Mouse (Mus musculus) cerebellum, adult 2 months (tissue): Measurements from ENCODE around the gene Napa. TPM values are rescaled to one million over a fixed set of nuclear protein-coding genes. Genes with fewer than 3 reads are reported as not detected.
A peak's percentile ranks its signal among the peaks of the same experiment; 100 is the strongest.

Source experiments
- DNase-seq, 2 experiments: peaks; one replicate each; pipeline ENCODE4 v3.0.0; 2021
- H3K27ac ChIP-seq: fragments of 200-500 bp; 2 replicates; pipeline ENCODE4 v1.5.1; 2012; ENCODE audit warnings: low read length, control low read depth, inconsistent platforms; ENCODE audit not compliant: insufficient read depth
- H3K27me3 ChIP-seq: fragments of 200-500 bp; 2 replicates; pipeline ENCODE4 v1.6.1; 2012; ENCODE audit warnings: inconsistent platforms, mild to moderate bottlenecking, low read length, moderate library complexity; ENCODE audit not compliant: control insufficient read depth, insufficient read depth
- H3K4me1 ChIP-seq: fragments of 200-500 bp; 2 replicates; pipeline ENCODE4 v1.6.1; 2011; ENCODE audit warnings: low read length; ENCODE audit not compliant: control insufficient read depth, insufficient read depth
- H3K4me3 ChIP-seq: fragments of 200-500 bp; replicated peaks from 2 replicates; pipeline ENCODE3; 2011; ENCODE audit warnings: mild to moderate bottlenecking, low read depth, low read length, control low read depth; ENCODE audit not compliant: insufficient read depth
- CTCF ChIP-seq: fragments of 200-500 bp; IDR thresholded peaks from 2 replicates; pipeline ENCODE4 v1.5.1; 2011; ENCODE audit warnings: low read depth, mild to moderate bottlenecking, control low read depth, low read length, moderate library complexity, borderline replicate concordance; ENCODE audit not compliant: insufficient read depth
- POLR2A ChIP-seq: fragments of 200-500 bp; IDR thresholded peaks from 2 replicates; pipeline ENCODE4 v1.6.1; 2011; ENCODE audit warnings: low read length, control low read depth, borderline replicate concordance; ENCODE audit not compliant: insufficient read depth
- WGBS: fragments of 180-500 bp; shearing (Covaris S2); methylation state at CpG from one replicate; pipeline ENCODE4 v1.1.7; 2018; 5-methylcytosine and 5-hydroxymethylcytosine counted together
- polyA plus RNA-seq: library from polyadenylated mRNA; depleted of rRNA; stranded (reverse); fragments of >200 nt; gene quantifications from 2 replicates; pipeline ENCODE4 v1.2.3, GENCODE M21; 2012

Napa gene
- polyA plus RNA-seq, 1 experiment, result 447 TPM

DNA sequence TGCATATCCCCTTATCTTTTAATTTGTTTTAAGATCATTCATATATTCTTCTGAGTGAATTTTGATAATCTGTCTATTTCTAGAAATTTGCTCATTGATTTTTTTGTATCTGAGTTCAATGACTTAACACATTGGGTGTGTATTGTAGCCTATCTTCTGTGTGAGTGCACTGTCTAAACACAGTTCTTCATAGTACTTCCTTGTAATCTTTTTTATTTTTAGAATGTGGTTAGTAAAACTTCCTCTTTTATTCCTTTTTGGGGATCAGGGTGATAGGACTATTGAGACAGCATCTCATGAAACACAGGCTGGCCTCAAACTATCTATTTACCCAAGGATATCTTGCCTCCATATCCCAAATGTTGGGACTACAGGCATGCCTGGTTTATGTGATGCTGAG lies 27.4 kb upstream of the Napa start:
- Histone ChIP-seq H3K4me1 (no peaks in the 10 kb centered on the region), H3K27me3 (no peaks in the 10 kb centered on the region), H3K4me3 (no peak overlapping the region), H3K27ac (no peak overlapping the region)
- DNase-seq, result no peak
- no peak for TF ChIP-seq CTCF

DNA sequence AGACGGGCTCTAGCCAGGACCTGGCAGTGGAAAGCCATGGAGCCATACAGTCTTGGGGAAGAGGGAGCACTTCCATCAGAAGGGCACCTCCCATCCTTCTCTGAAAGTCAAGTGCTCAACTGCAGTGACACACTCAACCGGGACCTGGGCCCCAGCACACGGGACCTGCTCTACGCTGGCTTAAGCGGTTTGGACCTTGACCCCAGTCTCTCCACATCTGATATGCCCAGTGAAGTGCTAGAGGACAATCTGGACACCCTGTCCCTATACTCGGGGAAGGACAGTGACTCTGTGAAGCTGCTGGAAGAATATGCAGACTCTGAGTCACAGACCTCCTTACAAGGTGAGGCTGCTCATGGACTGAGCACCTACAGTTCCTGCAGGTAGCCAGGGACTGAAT lies 26.4 kb upstream of the Napa start:
- no peaks in the 10 kb centered on the region for H3K27me3 ChIP-seq
- no peaks in the 10 kb centered on the region for H3K4me1 ChIP-seq
- WGBS, result 88% methylated on average over 6 of the region's 6 CpGs
- TF ChIP-seq CTCF, result no peak
- no peak for TF ChIP-seq POLR2A
- H3K27ac ChIP-seq, result no peak overlapping the region
- H3K4me3 ChIP-seq, result no peak overlapping the region
- no peak for DNase-seq

DNA sequence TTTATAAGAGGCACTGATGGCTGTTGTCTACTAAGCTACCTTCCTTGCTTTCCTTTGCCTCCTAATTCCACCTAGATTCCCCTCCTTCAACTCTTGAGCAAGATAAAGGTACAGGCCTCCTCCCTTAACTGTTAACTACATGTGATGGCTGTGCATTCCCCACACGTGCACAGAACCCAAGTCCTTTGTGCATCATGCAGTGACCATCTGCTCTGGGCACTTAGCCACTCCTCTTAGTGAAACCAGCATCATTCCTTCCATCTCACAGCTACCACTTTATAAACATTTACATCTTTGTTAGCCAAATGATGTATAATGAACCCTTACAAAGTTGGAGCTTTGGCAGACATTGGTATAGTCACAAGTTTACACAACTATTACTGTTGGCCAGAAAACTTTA lies 18.3 kb upstream of the Napa start:
- DNase-seq, result peak in 1 of 2 experiments; percentile 29
- no peak for TF ChIP-seq CTCF
- TF ChIP-seq POLR2A, result no peak
- H3K27ac ChIP-seq, result no peak overlapping the region
- no peak overlapping the region for H3K4me3 ChIP-seq
- no peaks in the 10 kb centered on the region for H3K27me3 ChIP-seq
- 12% methylated on average over 1 of the region's 1 CpGs for WGBS
- H3K4me1 ChIP-seq, result peaks cover 8% of the 10 kb centered on the region; the same call in 1 of the 2 replicates

DNA sequence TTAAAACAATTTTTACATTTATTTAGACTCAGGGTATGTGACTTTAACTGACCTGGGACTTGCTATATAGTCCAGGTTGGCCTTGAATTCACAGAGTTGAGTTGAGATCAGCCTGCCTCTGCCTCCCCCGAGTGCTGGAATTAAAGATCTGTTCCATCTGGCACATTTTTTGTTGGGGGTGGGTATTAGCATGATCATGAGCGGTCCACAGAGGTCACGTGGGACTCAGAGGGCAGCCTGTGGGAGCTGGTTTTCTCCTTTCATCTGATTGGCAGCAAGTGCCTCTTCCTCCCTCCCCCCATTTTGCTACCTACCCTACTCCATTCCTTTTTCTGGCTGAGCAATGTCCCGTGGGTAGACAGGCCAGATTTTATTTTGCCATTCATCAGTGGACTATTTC lies 17.7 kb upstream of the Napa start:
- H3K27me3 ChIP-seq, result no peaks in the 10 kb centered on the region
- no peak overlapping the region for H3K27ac ChIP-seq
- WGBS, result 72% methylated on average over 4 of the region's 4 CpGs
- H3K4me3 ChIP-seq, result no peak overlapping the region
- no peak for TF ChIP-seq POLR2A
- TF ChIP-seq CTCF, result no peak
- DNase-seq, result no peak
- H3K4me1 ChIP-seq, result peaks cover 8% of the 10 kb centered on the region; the same call in 1 of the 2 replicates

DNA sequence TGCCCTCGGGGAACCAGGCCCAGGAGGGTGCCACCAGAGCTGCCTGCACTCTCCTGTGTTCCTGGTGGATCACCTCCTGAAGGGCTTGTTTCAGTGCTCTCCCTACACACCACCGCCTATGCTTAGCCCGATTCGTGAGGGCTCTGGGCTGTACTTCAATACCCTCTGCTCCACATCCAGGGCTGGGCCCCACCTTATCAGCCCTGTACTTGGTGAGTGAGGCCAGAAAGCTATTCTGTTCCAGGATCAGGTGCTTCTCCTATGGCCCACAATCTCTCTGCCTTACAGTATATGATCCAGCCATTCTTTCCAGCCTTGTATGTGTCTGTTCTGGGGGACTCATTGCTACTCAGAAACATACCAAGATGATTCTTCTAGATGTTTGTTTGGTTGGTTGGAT lies 14.9 kb upstream of the Napa start:
- H3K27ac ChIP-seq, result no peak overlapping the region
- H3K4me3 ChIP-seq, result no peak overlapping the region
- H3K4me1 ChIP-seq, result peaks cover 8% of the 10 kb centered on the region; the same call in 1 of the 2 replicates
- DNase-seq, result no peak
- TF ChIP-seq POLR2A, result no peak
- TF ChIP-seq CTCF, result no peak
- 79% methylated on average over 4 of the region's 4 CpGs for WGBS
- no peaks in the 10 kb centered on the region for H3K27me3 ChIP-seq

DNA sequence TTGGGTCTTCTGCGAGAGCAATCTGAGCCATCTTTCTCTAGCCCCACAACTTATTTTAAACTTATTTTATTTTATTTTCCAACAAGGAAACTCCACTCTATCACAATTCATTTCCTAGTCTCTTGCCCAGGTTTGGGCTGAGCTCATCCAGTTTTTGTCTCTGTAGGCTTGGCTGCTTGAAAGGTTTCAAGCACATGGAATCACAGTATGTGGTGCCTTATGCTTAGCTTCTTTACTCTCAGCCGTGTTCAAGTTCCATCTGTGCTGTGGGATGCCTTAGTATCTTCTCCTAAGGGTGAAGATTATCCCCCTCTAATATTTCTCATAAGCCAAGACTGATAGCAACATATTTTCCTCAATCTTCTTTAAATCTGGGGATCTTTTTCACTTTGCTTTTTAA lies 10.7 kb upstream of the Napa start:
- DNase-seq, result peak in 1 of 2 experiments; percentile 78

DNA sequence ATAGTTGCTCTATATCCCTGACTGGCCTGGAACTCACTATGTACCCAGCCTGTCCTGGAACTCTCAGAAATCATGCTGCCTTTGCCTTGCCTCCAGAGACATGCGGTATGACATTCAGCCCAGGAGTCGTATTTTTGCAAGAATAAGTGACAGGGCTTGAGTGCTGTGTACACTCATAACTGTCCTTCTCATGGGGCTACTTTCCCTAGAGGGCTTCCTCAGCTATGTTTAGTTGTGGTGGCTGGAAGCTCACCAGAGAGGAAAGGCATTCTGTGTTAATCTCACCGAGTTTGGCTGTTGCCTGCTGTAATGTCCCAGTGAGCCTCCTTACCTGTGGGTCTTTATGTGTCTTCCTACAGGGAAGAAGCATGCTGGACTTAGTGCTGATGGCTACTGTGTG lies 3.7 kb upstream of the Napa start:
- Histone ChIP-seq H3K4me3 (no peak overlapping the region), H3K4me1 (no peaks in the 10 kb centered on the region), H3K27ac (no peak overlapping the region), H3K27me3 (no peaks in the 10 kb centered on the region)
- WGBS, result 77% methylated on average over 3 of the region's 3 CpGs
- no peak for DNase-seq
- no peak for TF ChIP-seq CTCF
- no peak for TF ChIP-seq POLR2A

More for the DNA sequence above, 10.7 kb upstream of the Napa start:
- H3K4me1 ChIP-seq, result no peaks in the 10 kb centered on the region
- WGBS, result 47% methylated on average over 2 of the region's 2 CpGs
- no peaks in the 10 kb centered on the region for H3K27me3 ChIP-seq
- H3K4me3 ChIP-seq, result no peak overlapping the region
- H3K27ac ChIP-seq, result no peak overlapping the region
- TF ChIP-seq CTCF (no peak), POLR2A (no peak)

DNA sequence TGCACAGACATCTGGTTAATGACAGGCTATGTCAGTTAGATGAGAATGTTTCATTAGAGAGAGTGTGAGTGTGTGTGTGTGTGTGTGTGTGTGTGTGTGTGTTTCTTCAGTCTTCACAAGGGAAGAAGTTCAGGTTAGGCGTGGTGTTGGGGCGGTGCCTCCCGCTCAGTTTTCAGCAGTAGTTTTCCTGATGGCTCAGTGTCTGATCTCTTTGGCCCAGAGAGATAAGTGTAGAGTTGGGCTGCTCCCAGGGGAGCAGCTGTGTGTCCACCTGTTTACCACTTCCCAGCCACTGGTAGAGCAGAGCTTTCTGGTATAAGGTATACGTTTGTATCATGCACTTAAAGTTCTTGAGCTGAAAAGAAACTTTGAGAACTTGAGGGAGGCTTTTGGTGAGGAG lies 1.6 kb downstream of the Napa start:
- Histone ChIP-seq H3K27ac (no peak overlapping the region), H3K4me3 (peak overlapping the region; percentile 79), H3K4me1 (peaks cover 42% of the 10 kb centered on the region), H3K27me3 (no peaks in the 10 kb centered on the region)
- TF ChIP-seq CTCF (no peak), POLR2A (no peak)
- DNase-seq, result peak in 1 of 2 experiments; percentile 18
- 30% methylated on average over 4 of the region's 4 CpGs for WGBS
